Mouse (Mus musculus): ENCODE results near the gene Atp5s. TPM values are rescaled to one million over a fixed set of nuclear protein-coding genes. Genes with fewer than 3 reads are reported as not detected.

The Atp5s gene
- 51.4 TPM for polyA plus RNA-seq (2015; fragmentation: Illumina TruSeq; extraction: RNeasy Lipid Tissue Mini Kit (QIAGEN cat#74804); ENCODE audit: low read depth, low replicate concordance)

DNA sequence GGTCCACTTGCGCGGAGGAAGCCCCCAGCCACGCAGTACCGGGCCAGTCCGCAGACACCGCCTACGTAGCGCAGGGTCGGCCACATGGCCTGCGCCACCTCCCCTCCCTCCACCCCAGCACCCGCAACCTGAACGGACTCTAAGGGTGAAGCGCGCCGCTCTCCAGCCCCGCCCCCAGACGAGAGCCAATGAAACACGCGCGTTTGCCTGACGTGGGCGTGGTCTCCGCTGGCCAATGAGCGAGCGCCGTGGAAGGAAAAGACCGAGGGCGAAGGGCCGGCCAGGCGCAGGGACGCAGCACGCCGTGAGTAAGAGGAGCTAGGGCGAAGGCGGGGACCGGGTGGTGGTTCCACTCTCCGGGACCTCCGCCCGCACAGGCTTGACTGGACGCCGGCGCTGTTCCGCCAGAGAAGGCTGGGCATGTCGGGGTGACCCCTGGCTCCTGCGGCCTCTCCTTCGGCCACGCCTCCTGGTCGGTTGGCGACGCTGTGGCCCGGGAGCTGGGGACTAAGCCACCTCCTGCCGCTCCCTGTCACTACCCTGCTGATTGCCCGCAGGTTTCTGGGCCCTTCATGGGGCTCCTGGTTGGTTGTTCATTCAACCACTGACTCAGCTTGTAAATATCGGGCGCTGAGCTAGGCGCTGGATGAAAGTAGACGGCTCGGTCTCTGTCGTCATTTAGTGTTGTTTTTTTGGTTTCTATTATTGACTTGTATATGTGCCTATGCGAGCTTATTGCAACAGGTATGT, at the start of gene Atp5s, which contains the start of gene L2hgdh:
Gene Atp5s, plus strand, starts transcription at position 240 of the 750 bp plus-strand sequence.
Gene L2hgdh, minus strand, starts transcription at position 163 of the 750 bp plus-strand sequence.

DNA sequence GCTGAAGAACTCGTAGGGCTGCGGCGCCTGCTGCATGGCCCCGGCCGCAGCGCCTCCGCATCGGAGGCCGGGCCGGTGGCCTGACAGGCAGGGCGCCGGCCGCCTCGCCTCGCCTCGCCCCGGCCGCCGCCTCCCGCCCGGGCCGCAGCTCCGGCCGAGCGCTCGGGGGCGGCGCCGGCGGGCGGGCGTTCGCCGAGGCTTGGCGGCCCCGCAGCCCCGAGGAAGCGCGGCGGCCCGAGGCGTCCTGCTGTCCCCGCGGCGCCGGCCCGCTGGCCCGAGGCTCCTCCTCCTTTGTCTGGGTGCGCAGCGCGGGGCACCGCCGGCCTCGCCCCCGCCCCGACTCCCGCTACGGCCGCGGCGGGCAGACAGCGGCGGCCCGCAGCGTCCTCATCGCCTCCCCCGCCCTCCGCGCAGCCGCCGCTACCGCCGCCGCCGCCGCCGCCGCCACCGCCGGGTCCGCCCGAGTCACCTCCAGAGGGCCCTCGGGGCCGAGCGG, 43.1 kb upstream of the Atp5s start, which contains the start of gene Sos2:
Gene Sos2, minus strand, starts transcription at position 287 of the 496 bp plus-strand sequence.

DNA sequence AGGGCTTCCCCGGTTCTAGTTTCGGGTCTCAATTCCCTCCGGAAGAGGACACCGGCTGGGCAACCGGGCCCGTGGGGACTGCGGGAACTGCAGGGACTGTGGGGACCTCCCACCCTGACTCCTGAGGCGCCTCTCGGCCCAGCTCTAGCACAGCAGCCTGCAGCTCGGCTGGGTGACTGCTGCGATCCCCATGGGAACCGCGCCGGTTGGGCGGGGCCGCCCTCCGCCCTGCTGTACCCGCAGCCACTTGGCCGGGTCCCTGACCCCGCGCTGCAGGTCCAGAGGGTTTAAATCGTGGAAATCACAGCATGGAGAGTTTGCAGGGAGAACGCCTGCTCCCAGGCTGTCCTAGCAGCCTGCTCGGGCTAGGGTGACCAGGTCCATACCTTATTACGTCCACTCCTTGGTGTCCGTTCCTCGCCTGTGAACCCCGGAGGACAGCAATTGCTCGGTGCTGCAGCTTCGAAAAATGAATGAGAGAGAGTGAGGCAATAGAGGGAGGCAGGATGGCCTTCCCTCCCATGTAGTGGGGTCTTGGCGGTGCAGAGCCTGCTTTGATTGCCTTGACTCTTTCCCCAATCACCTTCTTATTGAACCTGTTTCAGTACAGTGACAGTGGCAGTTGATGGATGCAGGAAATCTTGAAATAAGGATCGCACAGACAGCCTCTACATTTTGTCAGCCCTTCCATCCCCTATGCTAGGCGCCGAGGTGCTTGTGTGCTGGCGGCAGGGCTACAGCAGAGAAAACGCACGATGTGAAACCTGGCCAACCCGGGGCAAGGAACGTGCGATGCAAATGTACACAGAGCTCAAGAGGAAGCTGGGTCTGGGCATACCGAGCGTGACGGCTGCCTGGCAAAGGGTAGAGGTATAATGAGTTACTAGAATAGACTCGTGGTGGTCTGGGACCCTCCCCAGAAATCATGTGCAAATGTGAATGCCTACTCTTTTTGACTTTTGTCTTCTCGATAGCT, 66.1 kb downstream of the Atp5s start, which contains the start of gene Cdkl1:
Gene Cdkl1, minus strand, starts transcription at position 738 of the 976 bp plus-strand sequence.

Other genes with a start within 250 kb of the Atp5s start
- gene Vcpkmt, start 141.9 kb upstream of the Atp5s start, polyA plus RNA-seq (2015; fragmentation: Illumina TruSeq; extraction: RNeasy Lipid Tissue Mini Kit (QIAGEN cat#74804); ENCODE audit: low read depth, low replicate concordance): 26.4 TPM
- 28.7 TPM for gene Sos2, start 43.1 kb upstream of the Atp5s start, polyA plus RNA-seq (2015; fragmentation: Illumina TruSeq; extraction: RNeasy Lipid Tissue Mini Kit (QIAGEN cat#74804); ENCODE audit: low read depth, low replicate concordance)
- 13.8 TPM for gene L2hgdh, start 77 bp upstream of the Atp5s start, polyA plus RNA-seq (2015; fragmentation: Illumina TruSeq; extraction: RNeasy Lipid Tissue Mini Kit (QIAGEN cat#74804); ENCODE audit: low read depth, low replicate concordance)
- gene Cdkl1, start 66.3 kb downstream of the Atp5s start, polyA plus RNA-seq (2015; fragmentation: Illumina TruSeq; extraction: RNeasy Lipid Tissue Mini Kit (QIAGEN cat#74804); ENCODE audit: low read depth, low replicate concordance): 31.5 TPM
- 197 TPM for gene Atl1, start 167.7 kb downstream of the Atp5s start, polyA plus RNA-seq (2015; fragmentation: Illumina TruSeq; extraction: RNeasy Lipid Tissue Mini Kit (QIAGEN cat#74804); ENCODE audit: low read depth, low replicate concordance)
- gene Map4k5, start 168.2 kb downstream of the Atp5s start, polyA plus RNA-seq (2015; fragmentation: Illumina TruSeq; extraction: RNeasy Lipid Tissue Mini Kit (QIAGEN cat#74804); ENCODE audit: low read depth, low replicate concordance): 30.4 TPM

Data from brain, adult 10 weeks (tissue).